Mouse (Mus musculus): ENCODE measurements around the gene Slc19a1. TPM values are rescaled to one million over a fixed set of nuclear protein-coding genes. Genes with fewer than 3 reads are reported as not detected.
A peak's percentile ranks its signal among the peaks of the same experiment; 100 is the strongest.

Slc19a1 gene
- total and polyA plus RNA-seq, 3 experiments: 40.1 to 59.8 (median 50.2) TPM

DNA sequence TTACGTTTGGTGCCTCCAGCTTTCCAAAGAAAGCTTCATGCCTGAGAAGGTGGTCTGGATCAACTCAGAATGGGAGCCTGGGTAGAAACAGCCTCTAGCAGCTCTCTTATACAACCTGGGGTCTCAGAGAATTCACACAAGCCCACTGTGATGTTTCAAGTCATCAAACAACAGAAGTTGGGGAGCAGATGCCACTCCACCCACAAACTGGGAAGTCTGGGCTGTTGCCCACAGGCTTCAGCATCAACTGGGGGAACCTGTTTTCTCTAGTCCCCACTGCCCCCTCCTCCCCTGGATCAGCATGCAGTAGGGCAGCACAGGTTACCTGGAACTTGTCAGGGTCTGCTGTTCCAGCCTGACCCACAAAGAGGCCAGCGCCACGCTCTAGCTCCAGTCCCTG lies 63.6 kb downstream of the Slc19a1 start:
- peaks cover 10% of the 10 kb centered on the region for H3K9me3 ChIP-seq (replicated peaks; ENCODE audit: low read length)
- TF ChIP-seq POLR2A (IDR thresholded peaks at IDR 0.05; ENCODE audit: low read depth, low read length) (no peak), ZMIZ1 (IDR thresholded peaks at IDR 0.05; ENCODE audit: low read depth, low read length) (no peak), PAX5 (IDR thresholded peaks at IDR 0.05; ENCODE audit: low read length) (no peak), MYC (IDR thresholded peaks at IDR 0.05; ENCODE audit: low read depth, low read length) (no peak), MAFK (IDR thresholded peaks at IDR 0.05; ENCODE audit: insufficient replicate concordance, low read length) (no peak), MEF2A (IDR thresholded peaks at IDR 0.05; ENCODE audit: borderline replicate concordance, low read depth, low read length) (no peak), ZNF384 (IDR thresholded peaks at IDR 0.05; ENCODE audit: low read depth, low read length) (no peak), KAT2A (IDR thresholded peaks at IDR 0.05; ENCODE audit: insufficient replicate concordance, low read length) (no peak)
- H3K36me3 ChIP-seq (replicated peaks in 1 of 2; ENCODE audit: control insufficient read depth in 1 of 2, insufficient read depth in 1 of 2, low read length in 1 of 2): no peaks in the 10 kb centered on the region
- H3K9ac ChIP-seq (ENCODE audit: insufficient read depth, low read depth): 0 out of 2 replicates have a peak overlapping the region, but pooled peaks have one; percentile 1
- peaks cover 84% of the 10 kb centered on the region for H3K27me3 ChIP-seq (replicated peaks)
- peak overlapping the region in 1 of 3 experiments; percentile 5 for H3K4me3 ChIP-seq (replicated peaks in 1 of 3; ENCODE audit: low read depth in 2 of 3, low read length in 2 of 3, poor library complexity in 1 of 3)
- in situ Hi-C loops (cut with MboI; ENCODE audit: low pct_ligation_motif_present, low pct_unique_long_range_greater_than_20kb, low sequenced_read_pairs): no loop called here
- H3K4me2 ChIP-seq (ENCODE audit: insufficient read depth, low read depth, poor library complexity, severe bottlenecking): peak overlapping the region; percentile 46
- DNase-seq (ENCODE audit: extremely low read depth): no peak
- no peak overlapping the region; the same call in 1 of the 2 replicates for H3K27ac ChIP-seq (ENCODE audit: insufficient read depth, low read depth)
- dilution Hi-C loops (cut with MboI; ENCODE audit: extremely low pct_ligation_motif_present, extremely low pct_unique_long_range_greater_than_20kb, low sequenced_read_pairs): no loop called here
- peaks cover 0 to 20% of the 10 kb centered on the region in 2 experiments; a peak in 2 of 4 replicates for H3K4me1 ChIP-seq (ENCODE audit: control insufficient read depth in 1 of 2, insufficient read depth in 2 of 2)
- H3K79me2 ChIP-seq (replicated peaks; ENCODE audit: control insufficient read depth, extremely low read depth, insufficient read depth, poor library complexity, severe bottlenecking): no peaks in the 10 kb centered on the region

DNA sequence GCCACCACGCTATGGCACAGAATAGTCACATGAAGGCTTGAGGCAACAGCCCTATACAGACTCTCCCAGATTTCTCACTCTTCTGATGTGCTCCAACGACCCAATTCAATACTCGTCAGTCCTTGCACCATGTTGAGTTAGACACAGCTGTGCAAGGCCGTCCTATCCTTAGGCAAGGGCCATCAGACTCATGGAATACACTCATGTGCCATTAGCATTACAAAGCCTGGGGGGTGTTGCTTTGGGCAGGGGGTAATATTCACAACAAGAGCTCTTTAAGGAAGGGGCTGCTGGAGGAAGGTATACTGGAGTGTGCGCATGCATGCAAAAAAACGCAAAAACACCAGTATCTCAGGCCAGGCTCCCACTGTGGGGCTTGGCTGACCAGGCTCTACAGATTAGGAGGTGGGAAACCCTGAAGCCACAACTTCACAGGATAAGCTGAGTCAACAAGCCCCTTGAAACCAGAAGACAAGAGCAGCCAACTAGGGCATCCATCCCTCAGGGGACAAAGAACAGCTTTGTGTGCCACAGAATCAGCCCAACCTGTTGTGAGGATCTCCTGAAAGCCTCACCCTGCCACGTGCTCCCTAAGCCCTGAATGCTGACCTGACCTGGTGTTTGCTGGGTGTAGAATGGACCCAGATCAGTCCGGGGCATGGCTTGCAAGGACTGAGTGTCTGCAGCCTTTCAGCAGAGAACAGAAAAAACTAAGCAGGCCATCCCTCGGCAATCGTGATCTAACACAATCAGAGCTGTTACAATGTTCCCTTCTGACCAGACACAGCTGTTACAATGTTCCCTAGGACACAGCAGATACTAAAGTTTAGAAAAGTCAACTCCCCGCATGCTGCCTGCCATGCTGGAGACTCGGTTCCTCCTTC lies 65.2 kb downstream of the Slc19a1 start:
- Histone ChIP-seq H3K4me3 (replicated peaks in 1 of 3; ENCODE audit: low read depth in 2 of 3, low read length in 2 of 3, poor library complexity in 1 of 3) (no peak overlapping the region), H3K27ac (ENCODE audit: insufficient read depth, low read depth) (no peak overlapping the region), H3K9ac (ENCODE audit: insufficient read depth, low read depth) (no peak overlapping the region), H3K27me3 (replicated peaks) (peaks cover 80% of the 10 kb centered on the region), H3K4me2 (ENCODE audit: insufficient read depth, low read depth, poor library complexity, severe bottlenecking) (no peak overlapping the region), H3K79me2 (replicated peaks; ENCODE audit: control insufficient read depth, extremely low read depth, insufficient read depth, poor library complexity, severe bottlenecking) (no peaks in the 10 kb centered on the region), H3K9me3 (replicated peaks; ENCODE audit: low read length) (peaks cover 9% of the 10 kb centered on the region), H3K36me3 (replicated peaks in 1 of 2; ENCODE audit: control insufficient read depth in 1 of 2, insufficient read depth in 1 of 2, low read length in 1 of 2) (no peaks in the 10 kb centered on the region), H3K4me1 (ENCODE audit: control insufficient read depth in 1 of 2, insufficient read depth in 2 of 2) (peaks cover 0 to 10% of the 10 kb centered on the region in 2 experiments; a peak in 2 of 4 replicates)
- dilution Hi-C loops (cut with MboI; ENCODE audit: extremely low pct_ligation_motif_present, extremely low pct_unique_long_range_greater_than_20kb, low sequenced_read_pairs) (no loop called here), in situ Hi-C loops (cut with MboI; ENCODE audit: low pct_ligation_motif_present, low pct_unique_long_range_greater_than_20kb, low sequenced_read_pairs) (no loop called here)
- no peak for DNase-seq (ENCODE audit: extremely low read depth)
- TF ChIP-seq ZC3H11A (IDR thresholded peaks at IDR 0.05; ENCODE audit: low read depth, low read length) (no peak), ZKSCAN1 (IDR thresholded peaks at IDR 0.05; ENCODE audit: borderline replicate concordance, low read depth, low read length) (no peak), ELF1 (IDR thresholded peaks at IDR 0.05; ENCODE audit: low read depth, low read length) (no peak), MEF2A (IDR thresholded peaks at IDR 0.05; ENCODE audit: borderline replicate concordance, low read depth, low read length) (no peak), EP300 (IDR thresholded peaks at IDR 0.05; ENCODE audit: low read length) (no peak)

DNA sequence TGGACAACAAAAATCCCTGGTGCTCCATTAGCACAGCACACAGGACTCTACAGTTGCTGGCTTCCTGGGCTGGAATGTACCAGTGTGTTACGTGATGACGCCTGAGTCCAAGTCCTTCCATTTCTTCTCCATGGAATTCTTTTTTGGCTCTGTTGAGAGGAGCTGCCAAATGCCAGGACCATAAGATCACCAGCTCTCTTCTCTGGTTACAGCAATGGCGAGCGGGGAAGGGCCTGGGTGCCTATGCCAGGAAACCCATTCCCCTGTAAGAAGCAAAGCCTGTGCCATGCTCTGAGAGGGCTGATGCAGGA lies 65.8 kb downstream of the Slc19a1 start:
- H3K4me3 ChIP-seq (replicated peaks in 1 of 3; ENCODE audit: low read depth in 2 of 3, low read length in 2 of 3, poor library complexity in 1 of 3): no peak overlapping the region
- in situ Hi-C loops (cut with MboI; ENCODE audit: low pct_ligation_motif_present, low pct_unique_long_range_greater_than_20kb, low sequenced_read_pairs): no loop called here
- no peak overlapping the region for H3K4me2 ChIP-seq (ENCODE audit: insufficient read depth, low read depth, poor library complexity, severe bottlenecking)
- DNase-seq (ENCODE audit: extremely low read depth): no peak
- no peak for TF ChIP-seq EP300 (IDR thresholded peaks at IDR 0.05; ENCODE audit: low read length)
- no peak for TF ChIP-seq MYC (IDR thresholded peaks at IDR 0.05; ENCODE audit: low read depth, low read length)
- TF ChIP-seq USF1 (IDR thresholded peaks at IDR 0.05; ENCODE audit: low read depth, low read length): no peak
- no peak for TF ChIP-seq SMC3 (IDR thresholded peaks at IDR 0.05; ENCODE audit: low read depth, low read length)
- TF ChIP-seq NELFE (IDR thresholded peaks at IDR 0.05; ENCODE audit: low read depth, low read length): no peak
- no peak for TF ChIP-seq NRF1 (IDR thresholded peaks at IDR 0.05; ENCODE audit: low read depth, low read length)
- no peak for TF ChIP-seq RCOR1 (conservative IDR thresholded peaks at IDR 0.05; ENCODE audit: low read depth, low read length)
- TF ChIP-seq JUND (conservative IDR thresholded peaks at IDR 0.05; ENCODE audit: low read depth, low read length): no peak
- no peak for TF ChIP-seq BHLHE40 (IDR thresholded peaks at IDR 0.05; ENCODE audit: low read depth, low read length)
- TF ChIP-seq CHD1 (IDR thresholded peaks at IDR 0.05; ENCODE audit: low read depth, low read length): no peak
- TF ChIP-seq POLR2AphosphoS2 (IDR thresholded peaks at IDR 0.05; ENCODE audit: low read depth, low read length): no peak
- peaks cover 0 to 10% of the 10 kb centered on the region in 2 experiments; a peak in 2 of 4 replicates for H3K4me1 ChIP-seq (ENCODE audit: control insufficient read depth in 1 of 2, insufficient read depth in 2 of 2)
- peaks cover 76% of the 10 kb centered on the region for H3K27me3 ChIP-seq (replicated peaks)
- no peak overlapping the region for H3K27ac ChIP-seq (ENCODE audit: insufficient read depth, low read depth)
- H3K9me3 ChIP-seq (replicated peaks; ENCODE audit: low read length): peaks cover 3% of the 10 kb centered on the region
- no peaks in the 10 kb centered on the region for H3K36me3 ChIP-seq (replicated peaks in 1 of 2; ENCODE audit: control insufficient read depth in 1 of 2, insufficient read depth in 1 of 2, low read length in 1 of 2)
- dilution Hi-C loops (cut with MboI; ENCODE audit: extremely low pct_ligation_motif_present, extremely low pct_unique_long_range_greater_than_20kb, low sequenced_read_pairs): no loop called here
- H3K79me2 ChIP-seq (replicated peaks; ENCODE audit: control insufficient read depth, extremely low read depth, insufficient read depth, poor library complexity, severe bottlenecking): no peaks in the 10 kb centered on the region
- no peak overlapping the region for H3K9ac ChIP-seq (ENCODE audit: insufficient read depth, low read depth)

Data from CH12.LX (cell line).